In the genomic region with DNA sequence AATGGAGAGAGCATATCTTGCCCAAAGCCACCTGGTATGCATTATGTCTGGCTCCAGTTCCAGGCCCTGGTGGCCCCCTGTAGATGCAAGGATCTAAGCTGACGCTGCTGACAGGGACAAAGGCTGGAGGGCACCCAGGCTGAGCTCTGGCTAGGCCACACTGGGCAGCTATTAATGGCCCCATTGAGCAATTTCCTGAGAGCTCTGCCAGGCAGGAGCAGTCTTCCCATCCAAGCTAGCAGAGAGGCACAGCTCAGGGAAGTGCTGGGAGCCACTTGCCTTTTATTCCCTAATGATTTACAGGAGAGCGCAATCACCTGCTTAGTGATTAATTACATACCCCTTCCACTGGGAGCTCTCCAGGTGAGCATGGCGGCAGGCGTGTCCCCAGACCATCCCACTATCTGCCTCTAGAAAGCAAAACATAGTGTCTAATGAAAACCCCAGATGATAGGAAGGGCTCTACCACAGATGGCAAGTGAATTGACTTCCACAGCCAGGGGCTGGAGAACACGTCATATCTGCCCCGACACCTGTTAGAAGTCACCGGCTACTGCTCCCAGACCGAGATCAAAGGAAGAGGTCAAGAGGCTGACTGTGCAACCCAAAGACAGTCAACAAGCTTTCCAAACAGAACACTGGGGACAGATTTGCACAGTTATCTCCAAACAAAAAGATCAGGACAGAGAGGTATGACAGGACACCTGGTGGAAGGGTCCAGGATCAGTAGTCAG, we compare ENCODE assay signal across 10 mouse cellular contexts. TPM values are rescaled to one million over a fixed set of nuclear protein-coding genes. Genes with fewer than 3 reads are reported as not detected.
A peak's percentile ranks its signal among the peaks of the same experiment; 100 is the strongest.
DNase-seq lines count a peak whose midpoint lies in the region; ATAC-seq and TF ChIP-seq lines count a peak whose summit lies in the region.
"Had no signal": no experiment of that assay in that cellular context is flagged by ENCODE, and none has a peak within 500 bp of the region (broad histone marks: within the 10 kb centered on the region; RNA-seq: fewer than 3 reads in every experiment).

No protein-coding gene starts in this region.

- H3K27ac ChIP-seq in bone marrow macrophage, adult 2 months (ENCODE audit: insufficient read depth, low read depth, low read length), result peak overlapping the region; percentile 63
- peak overlapping the region; percentile 66 for H3K27ac ChIP-seq in lung, postnatal 0 days (ENCODE audit: low read length)
- H3K27ac ChIP-seq: limb, embryonic 12.5 days had no signal

- TF ChIP-seq EP300 in lung, postnatal 0 days (IDR thresholded peaks at IDR 0.05), result peak; percentile 30; the same call in 1 of the 2 replicates

- no peaks in the 10 kb centered on the region for H3K9me3 ChIP-seq in lung, postnatal 0 days (ENCODE audit: low read length)

- H3K4me2 ChIP-seq in lung, postnatal 0 days (replicated peaks; ENCODE audit: low read depth, low read length), result no peak overlapping the region
- H3K4me2 ChIP-seq: limb, embryonic 12.5 days had no signal

- peak; percentile 79 for DNase-seq in gastrocnemius, adult 18-20 months (ENCODE audit: low spot score)
- DNase-seq in gastrocnemius, postnatal 10 days, result no peak
- peak; percentile 71 for DNase-seq in kidney, adult 9 months
- DNase-seq in lung, postnatal 0 days (ENCODE audit: low spot score), result peak; percentile 59
- DNase-seq in spleen, adult 12 weeks (ENCODE audit: low spot score), result no peak
- DNase-seq in left cerebral cortex, adult 18-20 months (ENCODE audit: low spot score in 2 of 2), result no peak
- DNase-seq: thymus, postnatal 36 days had no signal

- 0 out of 2 replicates have a peak, but pooled peaks cover 3% of the 10 kb centered on the region for H3K36me3 ChIP-seq in lung, postnatal 0 days (ENCODE audit: insufficient read depth, low read length)

- H3K4me1 ChIP-seq in bone marrow macrophage, adult 2 months (ENCODE audit: control insufficient read depth, insufficient read depth, low read length), result peaks cover 33% of the 10 kb centered on the region
- H3K4me1 ChIP-seq in lung, postnatal 0 days (ENCODE audit: insufficient read depth, low read depth, low read length), result peaks cover 21% of the 10 kb centered on the region

- peak; percentile 85 for ATAC-seq in lung, postnatal 0 days
- ATAC-seq in frontal cortex, adult (ENCODE audit: low TSS enrichment), result no peak

- no peak for TF ChIP-seq POLR2A in bone marrow macrophage, adult 2 months (IDR thresholded peaks at IDR 0.05; ENCODE audit: borderline replicate concordance, low read depth, low read length)

- H3K27me3 ChIP-seq in lung, postnatal 0 days (replicated peaks; ENCODE audit: insufficient read depth, low read length), result no peaks in the 10 kb centered on the region
- H3K27me3 ChIP-seq: limb, embryonic 12.5 days had no signal

- H3K4me3 ChIP-seq in bone marrow macrophage, adult 2 months (ENCODE audit: insufficient read depth, low read length), result no peak overlapping the region
- no peak overlapping the region for H3K4me3 ChIP-seq in lung, postnatal 0 days (ENCODE audit: low read depth, low read length)
- H3K4me3 ChIP-seq: limb, embryonic 12.5 days had no signal

- 54% methylated on average over 8 of the region's 8 CpGs for WGBS in lung, postnatal 0 days

- no peak overlapping the region for H3K9ac ChIP-seq in lung, postnatal 0 days (replicated peaks; ENCODE audit: low read depth)
- H3K9ac ChIP-seq: limb, embryonic 12.5 days had no signal

- TF ChIP-seq CTCF in bone marrow macrophage, adult 2 months (IDR thresholded peaks at IDR 0.05; ENCODE audit: low read depth, low read length), result no peak
- TF ChIP-seq CTCF in lung, postnatal 0 days (IDR thresholded peaks at IDR 0.05), result no peak

RNA-seq across cellular contexts. Expression of a gene that starts 12.1 kb away (rescaled TPM):
- total RNA-seq in gastrocnemius, adult 18-20 months (2021), result 10 to 100 TPM; 24.5 to 26.7 TPM
- 10 to 100 TPM; 40.7 to 44.1 TPM for total RNA-seq in gastrocnemius, postnatal 10 days (2021)
- polyA plus RNA-seq in bone marrow macrophage, adult 2 months (2012; ENCODE audit: insufficient read depth, insufficient read length, missing spikeins), result 17.0 and 24.2 TPM in 2 replicates
- polyA plus RNA-seq in lung, postnatal 0 days (2015; fragmentation: Nextera tagmentation; extraction: Ambion mirVana), result 4.1 and 5.1 TPM in 2 replicates
- 1 to 10 TPM; 7.3 to 8.3 TPM for total RNA-seq in left cerebral cortex, adult 18-20 months (2021)

RNA-seq across cellular contexts. Expression of a gene that starts 33.8 kb away (rescaled TPM):
- 1 to 10 TPM; 7.4 to 8.4 TPM for total RNA-seq in gastrocnemius, adult 18-20 months (2021)
- 10 to 100 TPM; 19.5 to 26.6 TPM for total RNA-seq in gastrocnemius, postnatal 10 days (2021)
- polyA plus RNA-seq in bone marrow macrophage, adult 2 months (2012; ENCODE audit: insufficient read depth, insufficient read length, missing spikeins), result 5.6 and 7.2 TPM in 2 replicates
- polyA plus RNA-seq in lung, postnatal 0 days (2015; fragmentation: Nextera tagmentation; extraction: Ambion mirVana), result 11.3 and 12.6 TPM in 2 replicates
- 10 to 100 TPM; 31.7 to 32.1 TPM for total RNA-seq in left cerebral cortex, adult 18-20 months (2021)

Comparison
In these comparisons a context has a peak if more than half of its experiments do, and no peak if none do; other contexts are left out.
1. DNase-seq: peak in gastrocnemius, adult 18-20 months (single experiment), kidney, adult 9 months (single experiment) and lung, postnatal 0 days (single experiment); none in gastrocnemius, postnatal 10 days (single experiment), spleen, adult 12 weeks (single experiment) and left cerebral cortex, adult 18-20 months (0 of 2).